Mouse (Mus musculus): ENCODE measurements around the gene Zc3h6. TPM values are rescaled to one million over a fixed set of nuclear protein-coding genes. Genes with fewer than 3 reads are reported as not detected.

Gene Zc3h6
- total RNA-seq, 1 experiment = 0.98 TPM

DNA sequence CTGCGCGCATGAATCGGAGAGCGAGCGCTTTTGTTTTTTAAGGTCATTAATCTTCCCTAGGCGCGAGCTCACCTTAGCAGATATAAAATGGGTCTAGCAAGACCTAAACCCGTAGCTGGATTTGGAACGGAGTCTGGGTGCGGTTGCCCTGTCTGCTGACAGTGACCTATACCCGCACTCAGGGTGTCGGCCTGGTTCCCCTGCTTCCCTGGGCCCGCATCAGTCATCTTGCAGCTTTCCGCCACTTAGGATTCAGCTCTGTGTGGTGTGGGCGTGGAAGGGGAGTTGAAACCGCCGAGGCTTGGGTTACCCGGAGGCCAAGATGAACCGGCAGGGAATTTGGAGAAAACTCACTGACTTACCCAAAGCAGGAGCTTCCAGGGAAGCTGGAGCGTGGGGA is 99.1 kb downstream of the Zc3h6 start:
- Histone ChIP-seq H3K27ac (ENCODE audit: insufficient read depth, low read depth, low read length, poor library complexity, severe bottlenecking) (no peak overlapping the region; the same call in 1 of the 2 replicates), H3K9ac (ENCODE audit: insufficient read depth, low read depth, low read length, poor library complexity, severe bottlenecking) (peak overlapping the region; percentile 89), H3K9me3 (ENCODE audit: control insufficient read depth, insufficient read depth, low read depth, low read length) (no peaks in the 10 kb centered on the region), H3K4me1 (ENCODE audit: control insufficient read depth in 2 of 2, insufficient read depth in 2 of 2, low read length in 2 of 2, poor library complexity in 1 of 2) (peaks cover 2 to 7% of the 10 kb centered on the region in 2 experiments; a peak in 3 of 4 replicates), H3K36me3 (ENCODE audit: control insufficient read depth, insufficient read depth, low read length, poor library complexity, severe bottlenecking) (no peaks in the 10 kb centered on the region), H3K4me3 (ENCODE audit: insufficient read depth in 1 of 2, low read depth in 1 of 2, low read length in 2 of 2, poor library complexity in 1 of 2, severe bottlenecking in 1 of 2) (peak overlapping the region; percentile 86 to 97)
- TF ChIP-seq ZC3H11A (IDR thresholded peaks at IDR 0.05; ENCODE audit: borderline replicate concordance, low read depth, low read length) = no peak
- no peak for TF ChIP-seq ZNF384 (IDR thresholded peaks at IDR 0.05; ENCODE audit: low read depth, low read length)
- TF ChIP-seq CHD2 (IDR thresholded peaks at IDR 0.05; ENCODE audit: low read depth, low read length) = no peak
- TF ChIP-seq HCFC1 (IDR thresholded peaks at IDR 0.05; ENCODE audit: borderline replicate concordance, insufficient read depth, low read length) = no peak
- no peak for TF ChIP-seq MAFK (IDR thresholded peaks at IDR 0.05; ENCODE audit: insufficient read depth, low read depth, low read length)
- in situ Hi-C loops (cut with MboI; ENCODE audit: low sequenced_read_pairs in 2 of 2, unreplicated experiment in 2 of 2) = no loop called here
- DNase-seq (ENCODE audit: low read depth, low spot score) = peak; percentile 53

Other genes with a start within 250 kb of the Zc3h6 start
- gene Tmem87b, start 149.3 kb upstream of the Zc3h6 start, total RNA-seq (2012; rRNA removed) = 19.4 and 25.6 TPM in 2 replicates
- 0.21 and 0.22 TPM in 2 replicates for gene Fbln7, start 104.4 kb upstream of the Zc3h6 start, total RNA-seq (2012; rRNA removed)
- gene Zc3h8, start 23.3 kb upstream of the Zc3h6 start, total RNA-seq (2012; rRNA removed) = 19.5 and 20.9 TPM in 2 replicates
- 7.3 and 9.2 TPM in 2 replicates for gene Gm10762, start 323 bp downstream of the Zc3h6 start, total RNA-seq (2012; rRNA removed)
- gene Vinac1, start 80.8 kb downstream of the Zc3h6 start, total RNA-seq (2012; rRNA removed) = 0.11 and 0.13 TPM in 2 replicates
- 10.4 and 12.4 TPM in 2 replicates for gene Ttl, start 98.5 kb downstream of the Zc3h6 start, total RNA-seq (2012; rRNA removed)
- gene Polr1b, start 133.6 kb downstream of the Zc3h6 start, total RNA-seq (2012; rRNA removed) = 100 and 120 TPM in 2 replicates
- 37.0 and 38.8 TPM in 2 replicates for gene Chchd5, start 162.3 kb downstream of the Zc3h6 start, total RNA-seq (2012; rRNA removed)
- 309 and 509 TPM in 2 replicates for gene Slc20a1, start 231.4 kb downstream of the Zc3h6 start, total RNA-seq (2012; rRNA removed)